Mouse (Mus musculus): ENCODE data around the gene Ndufb7.

The Ndufb7 gene

GRCm38 (mm10) chr8:83602650-83603029, 36.2 kb downstream of the Ndufb7 start:
- WGBS: 55% methylated on average over 2 of the region's 2 CpGs

- under 1% methylated on average over 69 of the region's 69 CpGs for WGBS
These were observed 41.4 kb downstream of the Ndufb7 start, which contains the start of the genes Tecr and Dnajb1 for GRCm38 (mm10) chr8:83607661-83608397. TSS of gene Tecr (minus strand) at chr8:83607971. TSS of gene Dnajb1 (plus strand) at chr8:83608193.

DNA sequence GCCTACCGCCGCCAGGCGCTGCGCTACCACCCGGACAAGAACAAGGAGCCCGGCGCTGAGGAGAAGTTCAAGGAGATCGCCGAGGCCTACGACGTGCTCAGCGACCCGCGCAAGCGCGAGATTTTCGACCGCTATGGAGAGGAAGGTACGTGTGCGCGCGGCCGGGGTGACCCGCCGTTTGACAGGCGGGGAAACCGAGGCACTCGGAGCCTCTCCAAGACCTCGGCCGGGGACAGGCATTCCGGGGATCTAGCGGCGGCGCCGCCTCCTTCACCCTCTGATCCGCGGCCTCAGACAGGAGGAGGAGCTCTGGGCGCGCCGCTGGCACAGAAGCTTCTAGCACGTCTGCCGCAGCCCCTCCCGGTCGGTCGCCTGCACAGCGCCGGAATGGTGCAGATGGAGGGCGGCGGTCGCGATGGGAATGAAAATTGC, 41.9 kb downstream of the Ndufb7 start:
- WGBS: under 1% methylated on average over 51 of the region's 51 CpGs

DNA sequence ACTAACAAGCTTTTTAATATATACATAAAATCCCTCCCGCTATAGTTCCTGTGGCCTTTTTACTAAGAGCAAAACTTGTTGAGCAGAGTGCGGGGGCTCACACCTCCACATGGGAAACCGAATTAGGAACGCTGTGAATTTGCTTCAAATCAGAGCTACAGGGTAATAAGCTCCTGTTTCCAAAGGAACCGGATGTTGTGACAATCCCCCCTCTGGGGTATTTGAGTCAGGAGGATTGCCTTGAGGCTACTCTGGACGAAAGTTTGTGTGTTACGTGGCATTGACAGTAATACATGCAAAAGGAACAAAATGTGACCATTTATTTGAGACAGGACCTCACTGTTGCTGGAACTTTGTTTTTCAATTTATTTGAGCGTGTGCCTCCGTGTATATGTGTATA, 42.6 kb downstream of the Ndufb7 start:
- WGBS: 9% methylated on average over 9 of the region's 9 CpGs

- 91% methylated on average over 10 of the region's 10 CpGs for WGBS
These were observed 43.2 kb downstream of the Ndufb7 start for GRCm38 (mm10) chr8:83609547-83610180.

DNA sequence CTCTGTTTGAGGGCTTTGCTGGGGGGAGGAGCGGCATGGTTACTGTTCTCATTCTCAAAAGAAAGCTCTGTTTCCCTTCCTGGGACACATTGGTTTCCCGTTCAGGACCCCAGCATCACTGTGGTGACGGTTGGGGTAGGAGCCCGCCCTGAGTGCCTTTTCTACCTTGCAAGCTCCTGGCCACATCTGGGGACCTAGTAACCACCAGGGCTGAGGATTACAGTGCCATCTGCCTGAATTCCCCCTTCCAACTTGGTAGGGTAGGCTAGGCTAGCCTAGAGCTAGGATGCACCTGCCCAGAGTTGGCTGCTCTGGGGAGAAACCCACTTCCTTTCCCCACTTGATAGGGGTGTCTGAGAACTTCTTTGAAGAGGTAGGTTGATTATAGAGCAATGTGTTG, 45.5 kb downstream of the Ndufb7 start:
- 87% methylated on average over 4 of the region's 4 CpGs for WGBS

DNA sequence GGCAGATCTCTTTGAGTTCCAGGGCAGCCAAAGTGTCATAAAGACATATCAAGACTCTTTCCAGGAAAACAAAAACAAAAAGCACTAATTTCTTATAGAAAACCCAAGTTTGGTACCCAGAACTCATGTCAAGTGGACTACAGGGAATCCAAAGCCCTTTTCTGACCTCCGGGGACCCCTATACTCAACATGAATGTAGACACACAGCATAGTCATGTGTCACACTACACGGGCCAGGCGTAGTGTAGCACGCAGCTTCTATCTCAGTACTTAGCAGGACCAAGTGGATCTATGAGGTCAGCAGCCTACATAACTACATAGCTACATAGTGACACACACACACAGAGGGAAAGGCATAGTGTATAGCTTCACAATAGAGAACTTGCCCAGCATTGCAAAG, 47.2 kb downstream of the Ndufb7 start:
- 94% methylated on average over 4 of the region's 4 CpGs for WGBS

GRCm38 (mm10) chr8:83617111-83617510, 50.6 kb downstream of the Ndufb7 start:
- WGBS: 69% methylated on average over 2 of the region's 2 CpGs

- WGBS: 100% methylated on average over 2 of the region's 2 CpGs
These were observed 52.1 kb downstream of the Ndufb7 start for GRCm38 (mm10) chr8:83618566-83618965.

GRCm38 (mm10) chr8:83619568-83620285, 53.3 kb downstream of the Ndufb7 start:
- WGBS: 83% methylated on average over 9 of the region's 9 CpGs
